In the genomic region with DNA sequence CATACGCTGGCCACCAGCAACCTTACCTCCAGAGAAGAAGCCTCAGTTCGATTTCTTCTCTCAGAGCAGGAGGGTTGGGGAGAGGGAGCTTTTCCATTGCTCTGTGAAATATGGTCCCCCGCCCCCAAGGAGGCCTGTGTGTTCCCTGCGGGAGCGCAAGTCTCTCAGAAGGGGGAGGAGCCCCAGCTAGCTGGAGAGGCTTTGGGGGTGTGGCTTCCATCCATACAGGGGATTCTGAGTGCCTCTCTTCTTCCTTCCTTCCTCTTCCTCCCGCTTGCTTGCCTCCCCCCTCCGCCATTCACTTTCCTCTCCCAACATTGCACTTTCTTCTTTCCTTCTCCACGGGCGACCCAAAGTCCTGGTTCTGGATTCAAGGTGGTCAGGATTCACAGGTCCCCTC, we compare ENCODE assay signal across 9 mouse cellular contexts.
DNase-seq lines count a peak whose midpoint lies in the region; ATAC-seq and TF ChIP-seq lines count a peak whose summit lies in the region.
"Had no signal": no experiment of that assay in that cellular context is flagged by ENCODE, and none has a peak within 500 bp of the region (broad histone marks: within the 10 kb centered on the region; RNA-seq: fewer than 3 reads in every experiment).

No protein-coding gene starts in this region.

- TF ChIP-seq CTCF in heart, adult 2 months (IDR thresholded peaks at IDR 0.05): no peak

- no peak overlapping the region for H3K4me2 ChIP-seq in heart, embryonic 13.5 days

- peak overlapping the region; percentile 23 for H3K9ac ChIP-seq in heart, adult 2 months (ENCODE audit: low read depth, low read length)
- peak overlapping the region; percentile 69; the same call in 1 of the 2 replicates for H3K9ac ChIP-seq in heart, embryonic 13.5 days

- H3K4me3 ChIP-seq in heart, adult 2 months: no peak overlapping the region
- H3K4me3 ChIP-seq in heart, embryonic 13.5 days: no peak overlapping the region
- H3K4me3 ChIP-seq: myocyte had no signal

- H3K36me3 ChIP-seq in heart, adult 2 months (ENCODE audit: control insufficient read depth, insufficient read depth, low read length): peaks cover 40% of the 10 kb centered on the region
- H3K36me3 ChIP-seq in heart, embryonic 13.5 days: peaks cover 98% of the 10 kb centered on the region

- H3K27me3 ChIP-seq in heart, adult 2 months (ENCODE audit: control insufficient read depth, insufficient read depth, low read length): no peaks in the 10 kb centered on the region
- no peaks in the 10 kb centered on the region for H3K27me3 ChIP-seq in heart, embryonic 13.5 days (replicated peaks)

- H3K27ac ChIP-seq in heart, adult 2 months: peak overlapping the region; percentile 69
- H3K27ac ChIP-seq in heart, embryonic 13.5 days (replicated peaks): peak overlapping the region; percentile 85

- no peak for TF ChIP-seq EP300 in heart, adult 2 months (IDR thresholded peaks at IDR 0.05; ENCODE audit: insufficient read depth, low read depth, low read length)

- 39% methylated on average over 9 of the region's 9 CpGs for WGBS in heart, adult 2 months
- 28% methylated on average over 8 of the region's 9 CpGs for WGBS in heart, embryonic 13.5 days

- DNase-seq in heart, adult 2 months: peak; percentile 25 to 33
- no peak for DNase-seq in heart, postnatal 25 days (ENCODE audit: low spot score)
- DNase-seq in brain, adult 2 months (ENCODE audit: low read depth, low spot score): peak; percentile 52
- DNase-seq in kidney, postnatal 4 days: peak; percentile 27 to 41
- DNase-seq in frontal cortex, postnatal 36 days (ENCODE audit: low spot score in 2 of 2): no peak
- no peak for DNase-seq in left cerebral cortex, postnatal 25 days (ENCODE audit: low spot score in 2 of 2)

- intact Hi-C loops in heart, adult 2 months (cut with DNase I): no loop called here
- intact Hi-C loops in heart, postnatal 25 days (cut with DNase I): no loop called here
- intact Hi-C loops in left cerebral cortex, postnatal 25 days (cut with DNase I): no loop called here

- H3K9me3 ChIP-seq in heart, embryonic 13.5 days: no peaks in the 10 kb centered on the region

- no peaks in the 10 kb centered on the region for H3K79me2 ChIP-seq in heart, adult 2 months (replicated peaks; ENCODE audit: control insufficient read depth, insufficient read depth, low read length)

- 0 out of 2 replicates have a peak, but pooled peaks have one; percentile 15 for ATAC-seq in heart, embryonic 13.5 days (ENCODE audit: extremely low read depth, insufficient number of reproducible peaks, low FRiP score, low TSS enrichment)
- no peak for ATAC-seq in megakaryocyte progenitor cell, adult 5-6 weeks (replicated peaks; ENCODE audit: poor library complexity)

- peaks cover 28% of the 10 kb centered on the region for H3K4me1 ChIP-seq in heart, adult 2 months (ENCODE audit: control insufficient read depth, insufficient read depth, low read length)
- peaks cover 66% of the 10 kb centered on the region for H3K4me1 ChIP-seq in heart, embryonic 13.5 days

- TF ChIP-seq POLR2A in heart, adult 2 months (IDR thresholded peaks at IDR 0.05; ENCODE audit: insufficient read depth, low read depth, low read length): no peak

Comparison
In these comparisons a context has a peak if more than half of its experiments do, and no peak if none do; other contexts are left out.
1. DNase-seq: peak in heart, adult 2 months (2 of 2), brain, adult 2 months (single experiment) and kidney, postnatal 4 days (2 of 2); none in heart, postnatal 25 days (single experiment), frontal cortex, postnatal 36 days (0 of 2) and left cerebral cortex, postnatal 25 days (0 of 2).